Comparison of ENCODE assay signal across 21 mouse cellular contexts in the genomic region with DNA sequence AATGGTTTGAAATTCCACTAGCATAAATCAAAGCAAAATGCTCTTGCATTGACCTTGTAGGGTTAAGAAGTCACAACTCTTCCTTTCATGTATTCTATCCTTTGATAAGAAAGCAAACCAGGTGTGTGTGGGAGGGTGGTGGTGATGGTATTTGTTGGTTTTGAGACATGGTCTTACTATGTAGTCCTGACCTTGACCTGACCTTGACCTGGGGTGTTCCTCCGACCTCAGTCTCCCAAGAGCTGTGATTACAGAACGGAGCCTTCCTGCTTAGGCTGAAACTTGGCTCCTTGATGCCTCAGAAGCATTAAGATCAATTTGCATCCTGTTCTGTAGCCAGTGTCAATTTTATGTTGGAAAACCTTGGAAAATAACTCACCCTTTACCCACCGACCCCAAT.
DNase-seq lines count a peak whose midpoint lies in the region; ATAC-seq and TF ChIP-seq lines count a peak whose summit lies in the region.
"Had no signal": no experiment of that assay in that cellular context is flagged by ENCODE, and none has a peak within 500 bp of the region (broad histone marks: within the 10 kb centered on the region; RNA-seq: fewer than 3 reads in every experiment).

No protein-coding gene starts in this region.

- H3K27me3 ChIP-seq in cerebellum, adult 2 months (ENCODE audit: control insufficient read depth, insufficient read depth, low read length) = no peaks in the 10 kb centered on the region
- no peaks in the 10 kb centered on the region for H3K27me3 ChIP-seq in heart, embryonic 13.5 days (replicated peaks)
- no peaks in the 10 kb centered on the region for H3K27me3 ChIP-seq in neural tube, embryonic 13.5 days
- H3K27me3 ChIP-seq: CH12.LX; limb, embryonic 12.5 days; liver, embryonic 15.5 days; Patski; stomach, embryonic 15.5 days had no signal

- H3K4me2 ChIP-seq in heart, embryonic 13.5 days = no peak overlapping the region
- H3K4me2 ChIP-seq in neural tube, embryonic 13.5 days = no peak overlapping the region
- H3K4me2 ChIP-seq: limb, embryonic 12.5 days; liver, embryonic 15.5 days; lung, embryonic 14.5 days; stomach, embryonic 15.5 days had no signal

- no peak overlapping the region for H3K4me3 ChIP-seq in cerebellum, adult 2 months (replicated peaks; ENCODE audit: insufficient read depth, low read depth, low read length)
- H3K4me3 ChIP-seq in heart, embryonic 13.5 days = no peak overlapping the region
- H3K4me3 ChIP-seq in neural tube, embryonic 13.5 days = no peak overlapping the region
- H3K4me3 ChIP-seq: limb, embryonic 12.5 days; liver, embryonic 15.5 days; stomach, embryonic 15.5 days had no signal

- DNase-seq in cerebellum, adult 2 months = no peak
- no peak for DNase-seq in cerebellum, adult 9-10 months
- no peak for DNase-seq in heart, adult 8-10 months (ENCODE audit: low spot score)
- no peak for DNase-seq in neural tube, embryonic 10.5 days (ENCODE audit: extremely low spot score, low spot score)
- DNase-seq in frontal cortex, postnatal 10 days (ENCODE audit: low spot score in 2 of 2) = no peak
- DNase-seq: adrenal gland, postnatal 25 days; kidney, adult 8-10 months; kidney, postnatal 4 days; lung, postnatal 14 days; midbrain, embryonic 14.5 days; thymus, postnatal 14 days had no signal

- H3K9me3 ChIP-seq in heart, embryonic 13.5 days = no peaks in the 10 kb centered on the region
- no peaks in the 10 kb centered on the region for H3K9me3 ChIP-seq in neural tube, embryonic 13.5 days
- H3K9me3 ChIP-seq: liver, embryonic 15.5 days; stomach, embryonic 15.5 days had no signal

- H3K36me3 ChIP-seq in heart, embryonic 13.5 days = no peaks in the 10 kb centered on the region
- no peaks in the 10 kb centered on the region for H3K36me3 ChIP-seq in neural tube, embryonic 13.5 days
- H3K36me3 ChIP-seq: limb, embryonic 12.5 days; liver, embryonic 15.5 days; stomach, embryonic 15.5 days had no signal

- peaks cover 43% of the 10 kb centered on the region for H3K4me1 ChIP-seq in cerebellum, adult 2 months (ENCODE audit: control insufficient read depth, insufficient read depth, low read length)
- H3K4me1 ChIP-seq in heart, embryonic 13.5 days = peaks cover 63% of the 10 kb centered on the region
- H3K4me1 ChIP-seq in neural tube, embryonic 13.5 days (replicated peaks) = peaks cover 44% of the 10 kb centered on the region
- H3K4me1 ChIP-seq: liver, embryonic 15.5 days; stomach, embryonic 15.5 days had no signal

- 78% methylated on average over 3 of the region's 3 CpGs for WGBS in cerebellum, adult 2 months
- 59% methylated on average over 3 of the region's 3 CpGs for WGBS in heart, embryonic 13.5 days
- 81% methylated on average over 3 of the region's 3 CpGs for WGBS in neural tube, embryonic 13.5 days

- ATAC-seq in heart, embryonic 13.5 days (ENCODE audit: extremely low read depth, insufficient number of reproducible peaks, low FRiP score, low TSS enrichment) = no peak
- ATAC-seq in neural tube, embryonic 13.5 days (ENCODE audit: low read depth) = no peak
- ATAC-seq: intestine, embryonic 16.5 days; Patski had no signal

- no peak for TF ChIP-seq CTCF in cerebellum, adult 2 months (IDR thresholded peaks at IDR 0.05; ENCODE audit: borderline replicate concordance, insufficient read depth, low read depth, low read length)

- no peak overlapping the region for H3K9ac ChIP-seq in heart, embryonic 13.5 days
- no peak overlapping the region for H3K9ac ChIP-seq in neural tube, embryonic 13.5 days
- H3K9ac ChIP-seq: limb, embryonic 12.5 days; liver, embryonic 15.5 days; lung, embryonic 14.5 days; stomach, embryonic 15.5 days had no signal

- no peak for TF ChIP-seq POLR2A in cerebellum, adult 2 months (IDR thresholded peaks at IDR 0.05; ENCODE audit: borderline replicate concordance, insufficient read depth, low read length)

- peak overlapping the region; percentile 64 for H3K27ac ChIP-seq in cerebellum, adult 2 months (ENCODE audit: insufficient read depth, low read length)
- 0 out of 2 replicates have a peak overlapping the region, but pooled peaks have one; percentile 20 for H3K27ac ChIP-seq in heart, embryonic 13.5 days (replicated peaks)
- peak overlapping the region; percentile 64; the same call in 1 of the 2 replicates for H3K27ac ChIP-seq in neural tube, embryonic 13.5 days (replicated peaks)
- H3K27ac ChIP-seq: kidney, postnatal 0 days; limb, embryonic 12.5 days; liver, embryonic 15.5 days; stomach, embryonic 15.5 days had no signal
